Mouse (Mus musculus) spleen, adult 2 months (tissue): Measurements from ENCODE around the gene Henmt1.

Experiments used
- CTCF ChIP-seq: fragments of 200-500 bp; IDR thresholded peaks from 2 replicates; pipeline ENCODE4 v1.5.1; 2011; ENCODE audit warnings: mild to moderate bottlenecking, inconsistent platforms; ENCODE audit not compliant: insufficient read depth, insufficient read length, insufficient replicate concordance; ENCODE audit errors: extremely low read depth
- POLR2A ChIP-seq: fragments of 200-500 bp; IDR thresholded peaks from 2 replicates; pipeline ENCODE4 v1.6.1; 2011; ENCODE audit warnings: low read depth, low read length, inconsistent platforms

- TF ChIP-seq POLR2A (no peak), CTCF (no peak)
Observed at GRCm38 (mm10) chr3:108925677-108926076, 14.0 kb upstream of the Henmt1 start.
